Mouse (Mus musculus): ENCODE data around the gene Lama4. TPM values are rescaled to one million over a fixed set of nuclear protein-coding genes. Genes with fewer than 3 reads are reported as not detected.

Gene Lama4
- polyA plus RNA-seq, 2 experiments, result 0.91 to 0.94 TPM

DNA sequence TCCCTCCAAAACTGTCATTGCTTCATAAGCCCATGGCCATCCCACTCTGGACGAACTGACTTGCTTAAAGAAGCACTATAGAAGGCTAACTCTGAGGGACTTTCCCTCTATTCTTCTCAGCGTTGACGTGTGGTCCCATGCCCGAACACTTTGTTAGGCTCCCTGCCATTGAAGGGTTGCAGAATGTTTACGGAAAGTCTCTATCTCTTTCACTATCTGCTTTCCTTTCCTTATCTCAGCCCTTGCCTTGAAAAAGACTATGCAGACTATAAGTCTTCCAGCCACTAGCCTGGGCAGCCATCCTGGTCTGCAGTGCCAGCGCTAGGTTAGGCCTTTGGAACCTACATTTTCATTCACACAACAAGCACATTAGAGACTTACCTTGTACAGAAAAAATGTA is 4.7 kb downstream of the Lama4 start:
- 34% methylated on average over 6 of the region's 6 CpGs for whole genome bisulfite sequencing (ENCODE audit: insufficient replicate concordance)
- no peak overlapping the region for H3K9ac ChIP-seq (replicated peaks)
- DNase-seq (ENCODE audit: low read depth in 3 of 3, low spot score in 3 of 3) (no peak), ATAC-seq (ENCODE audit: insufficient read depth) (no peak)
- no peaks in the 10 kb centered on the region; the same call in 1 of the 2 replicates for H3K27me3 ChIP-seq (ENCODE audit: control insufficient read depth, insufficient read depth, low read length)
- no peaks in the 10 kb centered on the region for H3K36me3 ChIP-seq (replicated peaks; ENCODE audit: control insufficient read depth, insufficient read depth, low read depth)
- H3K4me3 ChIP-seq (ENCODE audit: insufficient read depth in 1 of 2, low read depth in 2 of 2, low read length in 2 of 2), result no peak overlapping the region
- no peaks in the 10 kb centered on the region for H3K4me1 ChIP-seq (replicated peaks; ENCODE audit: control insufficient read depth in 2 of 2, insufficient read depth in 2 of 2, low read length in 1 of 2)
- no peak overlapping the region for H3K27ac ChIP-seq
- no peak for TF ChIP-seq EP300 (IDR thresholded peaks at IDR 0.05; ENCODE audit: low read depth)
- no peak for TF ChIP-seq CTCF (IDR thresholded peaks at IDR 0.05; ENCODE audit: low read depth)
- H3K9me3 ChIP-seq (ENCODE audit: control insufficient read depth, low read length), result no peaks in the 10 kb centered on the region
- H3K4me2 ChIP-seq (ENCODE audit: low read depth), result no peak overlapping the region

DNA sequence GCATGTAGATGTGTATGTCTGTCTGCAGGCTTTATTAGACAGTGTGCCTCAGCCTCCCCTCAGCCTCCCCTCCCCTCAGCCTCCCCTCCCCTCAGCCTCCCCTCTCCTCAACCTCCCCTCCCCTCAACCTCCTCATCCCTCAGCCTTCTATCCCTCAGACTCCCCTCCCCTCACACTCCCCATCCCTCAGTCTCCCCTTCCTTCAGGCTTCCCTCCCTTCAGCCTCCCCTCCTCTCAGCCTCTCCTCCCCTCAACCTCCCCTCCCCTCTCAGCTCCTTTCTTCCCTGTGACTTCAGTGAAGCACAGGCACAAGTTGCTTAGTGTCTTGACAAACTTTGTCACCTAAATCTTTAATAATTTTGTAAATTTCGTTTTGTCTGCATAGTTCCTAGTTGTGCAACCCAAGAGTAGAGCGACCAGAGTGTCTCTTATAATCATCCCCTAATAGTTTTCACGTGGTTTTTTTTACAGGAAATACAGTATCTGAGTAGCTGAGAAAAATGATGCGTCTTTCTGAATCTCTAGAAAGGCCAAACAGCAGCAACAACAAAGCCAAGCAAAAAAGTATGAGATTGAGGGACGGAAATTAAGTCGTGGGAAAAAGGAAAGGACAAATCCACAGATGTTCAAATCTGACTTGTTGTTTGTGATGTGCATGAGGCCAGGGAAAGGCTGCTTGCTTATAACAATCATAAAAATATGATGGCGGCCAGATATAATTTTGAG is 7.1 kb downstream of the Lama4 start:
- no peak overlapping the region for H3K27ac ChIP-seq
- WGBS (ENCODE audit: insufficient replicate concordance), result 40% methylated on average over 7 of the region's 7 CpGs
- no peaks in the 10 kb centered on the region for H3K4me1 ChIP-seq (replicated peaks; ENCODE audit: control insufficient read depth in 2 of 2, insufficient read depth in 2 of 2, low read length in 1 of 2)
- DNase-seq (ENCODE audit: low read depth in 3 of 3, low spot score in 3 of 3), result no peak
- no peaks in the 10 kb centered on the region for H3K9me3 ChIP-seq (ENCODE audit: control insufficient read depth, low read length)
- no peaks in the 10 kb centered on the region for H3K27me3 ChIP-seq (ENCODE audit: control insufficient read depth, insufficient read depth, low read length)
- H3K4me2 ChIP-seq (ENCODE audit: low read depth), result no peak overlapping the region
- no peak overlapping the region for H3K4me3 ChIP-seq (ENCODE audit: insufficient read depth in 1 of 2, low read depth in 2 of 2, low read length in 2 of 2)
- TF ChIP-seq EP300 (IDR thresholded peaks at IDR 0.05; ENCODE audit: low read depth), result no peak
- TF ChIP-seq CTCF (IDR thresholded peaks at IDR 0.05; ENCODE audit: low read depth), result no peak
- H3K9ac ChIP-seq (replicated peaks), result no peak overlapping the region
- ATAC-seq (ENCODE audit: insufficient read depth), result no peak
- H3K36me3 ChIP-seq (replicated peaks; ENCODE audit: control insufficient read depth, insufficient read depth, low read depth), result no peaks in the 10 kb centered on the region

DNA sequence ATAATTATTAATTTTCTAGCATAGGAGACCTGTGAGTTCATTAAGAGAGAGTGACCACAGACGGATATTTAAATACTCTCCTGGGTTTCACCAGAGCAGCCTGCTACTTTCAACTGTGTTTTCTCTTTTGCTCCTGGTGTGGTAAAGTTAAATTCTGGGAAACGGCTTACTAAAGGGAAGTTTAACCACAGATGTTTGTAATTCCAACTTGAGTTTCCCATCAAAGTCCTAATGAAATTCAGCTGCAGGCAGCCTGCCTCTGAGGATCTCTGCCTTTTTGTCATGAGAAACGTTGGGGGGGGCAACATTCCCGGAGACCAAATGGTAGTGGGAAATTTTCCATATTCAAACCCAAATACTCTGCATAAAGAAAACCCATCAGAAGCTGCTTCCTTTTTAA is 7.7 kb downstream of the Lama4 start:
- TF ChIP-seq CTCF (IDR thresholded peaks at IDR 0.05; ENCODE audit: low read depth), result no peak
- no peak for TF ChIP-seq EP300 (IDR thresholded peaks at IDR 0.05; ENCODE audit: low read depth)
- WGBS (ENCODE audit: insufficient replicate concordance), result 31% methylated on average over 4 of the region's 4 CpGs
- Histone ChIP-seq H3K4me3 (ENCODE audit: insufficient read depth in 1 of 2, low read depth in 2 of 2, low read length in 2 of 2) (no peak overlapping the region), H3K4me1 (replicated peaks; ENCODE audit: control insufficient read depth in 2 of 2, insufficient read depth in 2 of 2, low read length in 1 of 2) (no peaks in the 10 kb centered on the region), H3K4me2 (ENCODE audit: low read depth) (no peak overlapping the region), H3K9ac (replicated peaks) (no peak overlapping the region), H3K9me3 (ENCODE audit: control insufficient read depth, low read length) (no peaks in the 10 kb centered on the region), H3K27ac (no peak overlapping the region), H3K36me3 (replicated peaks; ENCODE audit: control insufficient read depth, insufficient read depth, low read depth) (no peaks in the 10 kb centered on the region), H3K27me3 (ENCODE audit: control insufficient read depth, insufficient read depth, low read length) (no peaks in the 10 kb centered on the region)
- DNase-seq (ENCODE audit: low read depth in 3 of 3, low spot score in 3 of 3), result no peak
- ATAC-seq (ENCODE audit: insufficient read depth), result no peak

DNA sequence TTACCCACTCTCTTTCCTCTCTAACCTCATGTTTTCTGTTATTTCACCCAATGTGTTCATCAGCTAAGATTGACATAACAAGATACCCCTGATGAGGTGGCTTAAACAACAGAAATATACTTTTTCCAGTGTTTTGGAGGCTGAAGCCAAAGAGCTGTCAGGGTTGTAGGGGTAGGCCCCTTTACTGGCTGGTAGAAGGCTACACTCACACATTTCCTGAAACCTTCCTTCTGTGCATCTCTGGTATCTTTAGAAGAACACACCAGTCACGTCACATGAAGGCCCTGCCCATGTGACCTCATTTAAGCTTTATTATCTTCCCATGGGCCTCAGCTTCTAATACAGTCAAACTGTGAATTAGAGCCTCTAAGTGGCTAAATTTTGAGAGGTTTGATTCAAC is 12.9 kb downstream of the Lama4 start:
- TF ChIP-seq CTCF (IDR thresholded peaks at IDR 0.05; ENCODE audit: low read depth) (no peak), EP300 (IDR thresholded peaks at IDR 0.05; ENCODE audit: low read depth) (no peak)
- no peak overlapping the region for H3K4me3 ChIP-seq (ENCODE audit: insufficient read depth in 1 of 2, low read depth in 2 of 2, low read length in 2 of 2)
- DNase-seq (ENCODE audit: low read depth in 3 of 3, low spot score in 3 of 3), result no peak
- H3K27me3 ChIP-seq (ENCODE audit: control insufficient read depth, insufficient read depth, low read length), result no peaks in the 10 kb centered on the region
- no peak overlapping the region for H3K4me2 ChIP-seq (ENCODE audit: low read depth)
- 23% methylated on average over 1 of the region's 1 CpGs for WGBS (ENCODE audit: insufficient replicate concordance)
- H3K4me1 ChIP-seq (replicated peaks; ENCODE audit: control insufficient read depth in 2 of 2, insufficient read depth in 2 of 2, low read length in 1 of 2), result no peaks in the 10 kb centered on the region
- no peak overlapping the region for H3K9ac ChIP-seq (replicated peaks)
- H3K36me3 ChIP-seq (replicated peaks; ENCODE audit: control insufficient read depth, insufficient read depth, low read depth), result no peaks in the 10 kb centered on the region
- H3K27ac ChIP-seq, result no peak overlapping the region
- ATAC-seq (ENCODE audit: insufficient read depth), result no peak
- no peaks in the 10 kb centered on the region for H3K9me3 ChIP-seq (ENCODE audit: control insufficient read depth, low read length)

DNA sequence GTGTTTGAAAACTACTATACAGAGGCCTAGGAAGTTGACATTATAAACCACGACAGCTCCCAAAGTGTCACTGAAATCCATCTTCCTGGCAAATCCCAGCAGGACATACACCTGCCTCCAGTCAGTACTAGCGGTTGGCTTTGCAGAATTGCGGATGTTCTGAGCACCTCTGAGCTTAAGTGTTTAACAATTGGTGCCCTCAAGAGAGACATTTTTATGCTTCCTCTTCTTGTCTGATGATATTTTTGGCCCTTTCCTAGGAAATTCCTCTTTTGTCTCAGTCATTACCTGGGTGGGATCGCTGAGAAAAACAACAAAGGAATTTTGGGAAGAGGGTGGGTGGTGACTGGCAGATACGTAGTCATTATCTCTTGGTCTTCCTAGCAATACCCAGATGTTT is 14.4 kb downstream of the Lama4 start:
- Histone ChIP-seq H3K4me2 (ENCODE audit: low read depth) (no peak overlapping the region), H3K36me3 (replicated peaks; ENCODE audit: control insufficient read depth, insufficient read depth, low read depth) (no peaks in the 10 kb centered on the region), H3K4me3 (ENCODE audit: insufficient read depth in 1 of 2, low read depth in 2 of 2, low read length in 2 of 2) (no peak overlapping the region), H3K27me3 (ENCODE audit: control insufficient read depth, insufficient read depth, low read length) (no peaks in the 10 kb centered on the region), H3K9ac (replicated peaks) (no peak overlapping the region), H3K4me1 (replicated peaks; ENCODE audit: control insufficient read depth in 2 of 2, insufficient read depth in 2 of 2, low read length in 1 of 2) (no peaks in the 10 kb centered on the region), H3K9me3 (ENCODE audit: control insufficient read depth, low read length) (no peaks in the 10 kb centered on the region), H3K27ac (no peak overlapping the region)
- ATAC-seq (ENCODE audit: insufficient read depth) (no peak), DNase-seq (ENCODE audit: low read depth in 3 of 3, low spot score in 3 of 3) (no peak)
- TF ChIP-seq CTCF (IDR thresholded peaks at IDR 0.05; ENCODE audit: low read depth) (no peak), EP300 (IDR thresholded peaks at IDR 0.05; ENCODE audit: low read depth) (no peak)
- 58% methylated on average over 5 of the region's 5 CpGs for WGBS (ENCODE audit: insufficient replicate concordance)
